Comparison of ENCODE assay signal across 8 mouse cellular contexts in genomic region chr19:5952071-5952691, GRCm38 (mm10). TPM values are rescaled to one million over a fixed set of nuclear protein-coding genes. Genes with fewer than 3 reads are reported as not detected.
A peak's percentile ranks its signal among the peaks of the same experiment; 100 is the strongest.
DNase-seq lines count a peak whose midpoint lies in the region; ATAC-seq lines count a peak whose summit lies in the region.

No protein-coding gene starts in this region.

- H3K36me3 ChIP-seq in lung, embryonic 16.5 days (ENCODE audit: control insufficient read depth, insufficient read depth, low read length): peaks cover 37% of the 10 kb centered on the region
- H3K36me3 ChIP-seq in forebrain, embryonic 14.5 days (ENCODE audit: control insufficient read depth, insufficient read depth, low read length): peaks cover 71% of the 10 kb centered on the region

- H3K27me3 ChIP-seq in lung, embryonic 16.5 days (ENCODE audit: control insufficient read depth, insufficient read depth, low read depth, low read length): no peaks in the 10 kb centered on the region
- H3K27me3 ChIP-seq in forebrain, embryonic 14.5 days (replicated peaks; ENCODE audit: control insufficient read depth, insufficient read depth, low read length): no peaks in the 10 kb centered on the region

- H3K9ac ChIP-seq in lung, embryonic 16.5 days (ENCODE audit: low read length): 0 out of 2 replicates have a peak overlapping the region, but pooled peaks have one; percentile 34
- H3K9ac ChIP-seq in forebrain, embryonic 14.5 days (ENCODE audit: low read length): no peak overlapping the region

- peak overlapping the region; percentile 80 for H3K27ac ChIP-seq in lung, embryonic 16.5 days (ENCODE audit: low read length)
- no peak overlapping the region for H3K27ac ChIP-seq in forebrain, embryonic 14.5 days (ENCODE audit: low read depth, low read length)

- peaks cover 18% of the 10 kb centered on the region for H3K4me1 ChIP-seq in lung, embryonic 16.5 days (replicated peaks; ENCODE audit: control insufficient read depth, insufficient read depth, low read length)
- no peaks in the 10 kb centered on the region for H3K4me1 ChIP-seq in forebrain, embryonic 14.5 days (ENCODE audit: control insufficient read depth, insufficient read depth, low read length)

- no peaks in the 10 kb centered on the region for H3K9me3 ChIP-seq in lung, embryonic 16.5 days (ENCODE audit: control insufficient read depth, low read length)
- H3K9me3 ChIP-seq in forebrain, embryonic 14.5 days (replicated peaks; ENCODE audit: control insufficient read depth, low read length): no peaks in the 10 kb centered on the region

- WGBS in lung, embryonic 16.5 days: 65% methylated on average over 13 of the region's 13 CpGs
- WGBS in forebrain, embryonic 14.5 days: 92% methylated on average over 13 of the region's 13 CpGs

- H3K4me2 ChIP-seq in lung, embryonic 16.5 days (ENCODE audit: low read depth, low read length): 0 out of 2 replicates have a peak overlapping the region, but pooled peaks have one; percentile 7
- H3K4me2 ChIP-seq in forebrain, embryonic 14.5 days (ENCODE audit: low read length): no peak overlapping the region

- no peak overlapping the region for H3K4me3 ChIP-seq in lung, embryonic 16.5 days (ENCODE audit: low read length)
- H3K4me3 ChIP-seq in forebrain, embryonic 14.5 days (ENCODE audit: low read depth, low read length): no peak overlapping the region

- ATAC-seq in lung, embryonic 16.5 days (ENCODE audit: low read depth): peak; percentile 72
- ATAC-seq in forebrain, embryonic 14.5 days: no peak

- peak; percentile 66 to 73 for DNase-seq in adrenal gland, postnatal 36 days
- DNase-seq in heart, adult 11 months: peak; percentile 99
- peak; percentile 87 for DNase-seq in kidney, adult 9 months
- DNase-seq in T-cell, adult 2 months (ENCODE audit: low spot score): no peak
- DNase-seq in thymus, postnatal 4 days: no peak
- DNase-seq in cerebellum, postnatal 25 days: no peak
- no peak for DNase-seq in forebrain, embryonic 14.5 days (ENCODE audit: low spot score)

RNA-seq across cellular contexts. Expression of gene Pola2, which starts 11.8 kb away (rescaled TPM):
- 10 to 100 TPM; 22.9 to 23.7 TPM for total RNA-seq in adrenal gland, postnatal 36 days (2021)
- polyA plus RNA-seq in lung, embryonic 16.5 days (2015; fragmentation: Nextera tagmentation; extraction: Ambion mirVana): 64.2 and 70.0 TPM in 2 replicates
- polyA plus RNA-seq in forebrain, embryonic 14.5 days (2014; fragmentation: Nextera tagmentation; extraction: Ambion mirVana): 35.5 and 41.1 TPM in 2 replicates

RNA-seq across cellular contexts. Expression of gene Cdc42ep2, which starts 27.6 kb away (rescaled TPM):
- total RNA-seq in adrenal gland, postnatal 36 days (2021): 1 to 10 TPM; 6.0 to 6.2 TPM
- polyA plus RNA-seq in lung, embryonic 16.5 days (2015; fragmentation: Nextera tagmentation; extraction: Ambion mirVana): 15.6 and 17.1 TPM in 2 replicates
- polyA plus RNA-seq in forebrain, embryonic 14.5 days (2014; fragmentation: Nextera tagmentation; extraction: Ambion mirVana): 7.9 and 9.6 TPM in 2 replicates

RNA-seq across cellular contexts. Expression of gene Slc22a20, which starts 33.8 kb away (rescaled TPM):
- not detected for total RNA-seq in adrenal gland, postnatal 36 days (2021)
- polyA plus RNA-seq in lung, embryonic 16.5 days (2015; fragmentation: Nextera tagmentation; extraction: Ambion mirVana): not detected in 2 replicates
- polyA plus RNA-seq in forebrain, embryonic 14.5 days (2014; fragmentation: Nextera tagmentation; extraction: Ambion mirVana): not detected in 2 replicates

RNA-seq across cellular contexts. Expression of gene Dpf2, which starts 39.4 kb away (rescaled TPM):
- total RNA-seq in adrenal gland, postnatal 36 days (2021): 100 to 1,000 TPM in 1 of 2 experiments, 10 to 100 TPM in 1; 89.6 to 120 TPM
- polyA plus RNA-seq in lung, embryonic 16.5 days (2015; fragmentation: Nextera tagmentation; extraction: Ambion mirVana): 155 TPM in 2 replicates
- 127 and 136 TPM in 2 replicates for polyA plus RNA-seq in forebrain, embryonic 14.5 days (2014; fragmentation: Nextera tagmentation; extraction: Ambion mirVana)

RNA-seq across cellular contexts. Expression of gene Tigd3, which starts 58.2 kb away (rescaled TPM):
- total RNA-seq in adrenal gland, postnatal 36 days (2021): 1 to 10 TPM in 1 of 2 experiments, under 1 TPM in 1; 0.92 to 1.4 TPM
- 2.5 and 3.2 TPM in 2 replicates for polyA plus RNA-seq in lung, embryonic 16.5 days (2015; fragmentation: Nextera tagmentation; extraction: Ambion mirVana)
- polyA plus RNA-seq in forebrain, embryonic 14.5 days (2014; fragmentation: Nextera tagmentation; extraction: Ambion mirVana): 7.0 and 7.1 TPM in 2 replicates

Comparison
In these comparisons a context has a peak if more than half of its experiments do, and no peak if none do; other contexts are left out.
1. DNase-seq: peak in adrenal gland, postnatal 36 days (2 of 2), heart, adult 11 months (single experiment) and kidney, adult 9 months (single experiment); none in T-cell, adult 2 months (single experiment), thymus, postnatal 4 days (single experiment), cerebellum, postnatal 25 days (0 of 2) and forebrain, embryonic 14.5 days (single experiment).